Mouse (Mus musculus): ENCODE data around the gene Twf2.

DNA sequence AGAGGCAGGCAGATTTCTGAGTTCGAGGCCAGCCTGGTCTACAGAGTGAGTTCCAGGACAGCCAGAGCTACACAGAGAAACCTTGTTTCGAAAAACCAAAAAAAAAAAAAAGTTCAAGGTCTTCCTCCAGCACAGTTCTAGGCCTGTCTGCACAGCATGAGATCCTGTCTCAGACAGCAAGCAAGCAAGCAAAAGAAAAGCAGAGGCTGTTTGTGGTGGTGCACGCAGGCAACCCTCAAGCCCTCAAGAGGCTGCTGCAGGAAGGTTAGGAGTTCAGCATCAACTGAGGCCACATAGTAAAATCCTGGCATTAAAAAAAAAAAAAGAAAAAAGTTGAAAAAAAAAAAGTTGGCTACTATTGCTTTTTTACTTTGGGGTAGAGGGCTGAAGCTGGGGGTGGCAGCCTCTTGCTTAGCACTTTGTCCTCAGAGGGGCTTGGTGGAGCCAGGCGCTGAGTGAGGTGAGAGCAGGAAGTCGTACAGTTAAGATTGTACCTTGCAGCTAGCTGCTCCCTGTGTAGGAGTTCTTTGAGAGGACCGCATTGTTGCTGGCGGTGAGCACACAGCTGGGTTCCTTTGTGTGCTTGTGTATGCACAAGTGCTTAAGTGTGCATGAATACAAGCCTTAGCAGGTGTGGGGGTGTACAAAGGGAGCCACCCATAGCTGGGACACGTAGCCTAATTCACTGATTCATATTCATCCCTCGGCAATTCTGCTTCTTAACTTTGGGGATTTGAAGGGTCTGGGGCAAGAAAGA lies 8.1 kb downstream of the Twf2 start:
- no peak for TF ChIP-seq CTCF (IDR thresholded peaks at IDR 0.05; ENCODE audit: control insufficient read depth, insufficient read depth, insufficient read length)
- no peak for TF ChIP-seq USF1 (IDR thresholded peaks at IDR 0.05; ENCODE audit: low read depth)
- TF ChIP-seq MAX (IDR thresholded peaks at IDR 0.05) = no peak
- no peak for TF ChIP-seq MYOD1 (IDR thresholded peaks at IDR 0.05; ENCODE audit: control insufficient read depth, insufficient read length, low read depth)
- TF ChIP-seq CEBPB (IDR thresholded peaks at IDR 0.05; ENCODE audit: low read depth) = no peak
- no peak for TF ChIP-seq FOSL1 (IDR thresholded peaks at IDR 0.05; ENCODE audit: insufficient read depth, low read length, poor library complexity, severe bottlenecking)
- no peak for TF ChIP-seq MYOG (IDR thresholded peaks at IDR 0.05; ENCODE audit: control insufficient read depth, extremely low read depth, insufficient read length)

All from C2C12 (cell line).